Mouse (Mus musculus) forebrain, embryonic 14.5 days (tissue): ENCODE measurements at regions not wholly inside any gene's neighbourhood (a gene's known extent, or its start where the extent isn't known, plus 50 kb on each side); places are given as distances from the start of the nearest gene placed in this dataset.
A peak's percentile ranks its signal among the peaks of the same experiment; 100 is the strongest.

Experiments
- ATAC-seq: fragments of 200-750 bp; cut with Nextera tagmentation; 2 replicates; pipeline ENCODE4 v1.8.0; 2017; ENCODE audit warnings: mild to moderate bottlenecking, moderate library complexity
- DNase-seq: peaks from one replicate; pipeline ENCODE4 v3.0.0-alpha.2; 2015; ENCODE audit warnings: low spot score
- H3K27ac ChIP-seq: fragments of 300-500 bp; sonication (generic); 2 replicates; pipeline ENCODE4 v1.5.1; 2014; ENCODE audit warnings: low read depth, mild to moderate bottlenecking, control low read depth, low read length, moderate library complexity
- H3K27me3 ChIP-seq: fragments of 300-500 bp; sonication (generic); replicated peaks from 2 replicates; pipeline ENCODE4 v1.6.1; 2014; ENCODE audit warnings: low read length, control low read depth, mixed read lengths; ENCODE audit not compliant: control insufficient read depth, insufficient read depth
- H3K36me3 ChIP-seq: fragments of 300-500 bp; sonication (generic); 2 replicates; pipeline ENCODE4 v1.6.1; 2014; ENCODE audit warnings: low read length, control low read depth; ENCODE audit not compliant: control insufficient read depth, insufficient read depth
- H3K4me1 ChIP-seq: fragments of 300-500 bp; sonication (generic); 2 replicates; pipeline ENCODE4 v1.6.1; 2014; ENCODE audit warnings: antibody characterized with exemption, low read length, control low read depth; ENCODE audit not compliant: control insufficient read depth, insufficient read depth
- H3K4me2 ChIP-seq: fragments of 300-500 bp; sonication (generic); 2 replicates; pipeline ENCODE4 v1.6.1; 2014; ENCODE audit warnings: mild to moderate bottlenecking, control low read depth, low read length
- H3K4me3 ChIP-seq: fragments of 300-500 bp; sonication (generic); 2 replicates; pipeline ENCODE4 v1.5.1; 2014; ENCODE audit warnings: low read depth, low read length, control low read depth
- H3K9ac ChIP-seq: fragments of 300-500 bp; sonication (generic); 2 replicates; pipeline ENCODE4 v1.6.1; 2014; ENCODE audit warnings: mild to moderate bottlenecking, low read length, control low read depth, moderate library complexity
- H3K9me3 ChIP-seq: fragments of 300-500 bp; sonication (generic); replicated peaks from 2 replicates; pipeline ENCODE4 v1.6.1; 2016; ENCODE audit warnings: low read length, control low read depth, mixed read lengths; ENCODE audit not compliant: control insufficient read depth
- WGBS: fragments of 180-500 bp; shearing (Covaris S2); extraction: QIAGEN DNeasy Blood & Tissue Kit; methylation state at CpG from one replicate; pipeline ENCODE4 v1.1.7; 2014; 5-methylcytosine and 5-hydroxymethylcytosine counted together

GRCm38 (mm10) chr7:37192536-37192935, 494.6 kb downstream of the Tshz3 start:
- DNase-seq = no peak
- no peak overlapping the region for H3K27ac ChIP-seq
- WGBS = 28% methylated on average over 2 of the region's 2 CpGs

GRCm38 (mm10) chr7:37204800-37205199, 506.9 kb downstream of the Tshz3 start:
- ATAC-seq = no peak
- no peak for DNase-seq
- no peaks in the 10 kb centered on the region for H3K4me1 ChIP-seq
- H3K27ac ChIP-seq = no peak overlapping the region
- H3K4me2 ChIP-seq = no peak overlapping the region
- no peaks in the 10 kb centered on the region for H3K36me3 ChIP-seq
- no peaks in the 10 kb centered on the region for H3K9me3 ChIP-seq
- no peak overlapping the region for H3K9ac ChIP-seq
- no peaks in the 10 kb centered on the region for H3K27me3 ChIP-seq
- WGBS = 83% methylated on average over 5 of the region's 5 CpGs
- no peak overlapping the region for H3K4me3 ChIP-seq

More at GRCm38 (mm10) chr7:37192536-37192935, 494.6 kb downstream of the Tshz3 start:
- ATAC-seq = no peak
- no peaks in the 10 kb centered on the region for H3K4me1 ChIP-seq
- H3K36me3 ChIP-seq = no peaks in the 10 kb centered on the region
- H3K9me3 ChIP-seq = no peaks in the 10 kb centered on the region
- no peak overlapping the region for H3K4me2 ChIP-seq
- H3K4me3 ChIP-seq = no peak overlapping the region
- H3K27me3 ChIP-seq = no peaks in the 10 kb centered on the region
- H3K9ac ChIP-seq = no peak overlapping the region

GRCm38 (mm10) chr7:37208305-37208704, 510.4 kb downstream of the Tshz3 start:
- no peak overlapping the region for H3K4me2 ChIP-seq
- H3K9me3 ChIP-seq = no peaks in the 10 kb centered on the region
- H3K27ac ChIP-seq = no peak overlapping the region
- H3K4me3 ChIP-seq = no peak overlapping the region
- no peaks in the 10 kb centered on the region for H3K27me3 ChIP-seq
- WGBS = 92% methylated on average over 7 of the region's 7 CpGs
- no peaks in the 10 kb centered on the region for H3K36me3 ChIP-seq
- ATAC-seq (no peak), DNase-seq (no peak)
- H3K9ac ChIP-seq = no peak overlapping the region
- H3K4me1 ChIP-seq = no peaks in the 10 kb centered on the region

GRCm38 (mm10) chr7:37213751-37214181, 515.8 kb downstream of the Tshz3 start:
- DNase-seq (peak; percentile 12), ATAC-seq (no peak)
- H3K27me3 ChIP-seq = no peaks in the 10 kb centered on the region
- H3K9ac ChIP-seq = no peak overlapping the region
- H3K4me1 ChIP-seq = no peaks in the 10 kb centered on the region
- H3K27ac ChIP-seq = no peak overlapping the region
- H3K4me2 ChIP-seq = peak overlapping the region; percentile 4; the same call in 1 of the 2 replicates
- WGBS = 44% methylated on average over 3 of the region's 3 CpGs
- no peaks in the 10 kb centered on the region for H3K36me3 ChIP-seq
- H3K9me3 ChIP-seq = no peaks in the 10 kb centered on the region
- no peak overlapping the region for H3K4me3 ChIP-seq

- no peak overlapping the region for H3K4me2 ChIP-seq
- no peak for DNase-seq
- no peak overlapping the region for H3K9ac ChIP-seq
- no peaks in the 10 kb centered on the region for H3K9me3 ChIP-seq
- no peak for ATAC-seq
- H3K27ac ChIP-seq = no peak overlapping the region
- no peak overlapping the region for H3K4me3 ChIP-seq
- WGBS = 95% methylated on average over 6 of the region's 6 CpGs
- H3K27me3 ChIP-seq = no peaks in the 10 kb centered on the region
- no peaks in the 10 kb centered on the region for H3K4me1 ChIP-seq
- H3K36me3 ChIP-seq = no peaks in the 10 kb centered on the region
These were observed 517.6 kb downstream of the Tshz3 start for GRCm38 (mm10) chr7:37215498-37215897.

- WGBS = 92% methylated on average over 5 of the region's 5 CpGs
- H3K27ac ChIP-seq = no peak overlapping the region
These were observed 522.6 kb downstream of the Tshz3 start for GRCm38 (mm10) chr7:37220476-37220875.

GRCm38 (mm10) chr7:37226423-37226822, 528.5 kb downstream of the Tshz3 start:
- Histone ChIP-seq H3K9ac (no peak overlapping the region), H3K36me3 (no peaks in the 10 kb centered on the region), H3K9me3 (no peaks in the 10 kb centered on the region), H3K4me3 (no peak overlapping the region), H3K4me2 (no peak overlapping the region), H3K4me1 (no peaks in the 10 kb centered on the region), H3K27me3 (no peaks in the 10 kb centered on the region), H3K27ac (no peak overlapping the region)
- ATAC-seq (no peak), DNase-seq (peak; percentile 5)
- WGBS = 77% methylated on average over 3 of the region's 3 CpGs

More at GRCm38 (mm10) chr7:37220476-37220875, 522.6 kb downstream of the Tshz3 start:
- Histone ChIP-seq H3K9ac (no peak overlapping the region), H3K27me3 (no peaks in the 10 kb centered on the region), H3K9me3 (no peaks in the 10 kb centered on the region), H3K4me1 (no peaks in the 10 kb centered on the region), H3K4me3 (no peak overlapping the region), H3K36me3 (no peaks in the 10 kb centered on the region), H3K4me2 (no peak overlapping the region)
- DNase-seq = no peak
- no peak for ATAC-seq

GRCm38 (mm10) chr7:37230641-37231347, 532.9 kb downstream of the Tshz3 start:
- ATAC-seq (no peak), DNase-seq (no peak)
- no peaks in the 10 kb centered on the region for H3K4me1 ChIP-seq
- H3K27me3 ChIP-seq = no peaks in the 10 kb centered on the region
- H3K9me3 ChIP-seq = no peaks in the 10 kb centered on the region
- H3K27ac ChIP-seq = no peak overlapping the region
- H3K4me3 ChIP-seq = no peak overlapping the region
- H3K4me2 ChIP-seq = no peak overlapping the region
- 85% methylated on average over 6 of the region's 6 CpGs for WGBS
- no peak overlapping the region for H3K9ac ChIP-seq
- no peaks in the 10 kb centered on the region for H3K36me3 ChIP-seq

GRCm38 (mm10) chr7:37240832-37241231, 532.6 kb downstream of the Zfp536 start:
- Histone ChIP-seq H3K4me2 (no peak overlapping the region), H3K4me3 (no peak overlapping the region), H3K36me3 (no peaks in the 10 kb centered on the region), H3K9me3 (no peaks in the 10 kb centered on the region), H3K4me1 (no peaks in the 10 kb centered on the region), H3K27me3 (no peaks in the 10 kb centered on the region), H3K9ac (no peak overlapping the region), H3K27ac (no peak overlapping the region)
- WGBS = 89% methylated on average over 6 of the region's 6 CpGs
- ATAC-seq = no peak
- DNase-seq = no peak
